Mouse (Mus musculus): ENCODE data around the gene Gm5591. TPM values are rescaled to one million over a fixed set of nuclear protein-coding genes. Genes with fewer than 3 reads are reported as not detected.

Gm5591 gene
- polyA plus RNA-seq (2021; fragmentation: Nextera tagmentation), result not detected in 2 replicates
- long read RNA-seq, experiment 1, result 0 reads
- long read RNA-seq, experiment 2, result 0 reads

DNA sequence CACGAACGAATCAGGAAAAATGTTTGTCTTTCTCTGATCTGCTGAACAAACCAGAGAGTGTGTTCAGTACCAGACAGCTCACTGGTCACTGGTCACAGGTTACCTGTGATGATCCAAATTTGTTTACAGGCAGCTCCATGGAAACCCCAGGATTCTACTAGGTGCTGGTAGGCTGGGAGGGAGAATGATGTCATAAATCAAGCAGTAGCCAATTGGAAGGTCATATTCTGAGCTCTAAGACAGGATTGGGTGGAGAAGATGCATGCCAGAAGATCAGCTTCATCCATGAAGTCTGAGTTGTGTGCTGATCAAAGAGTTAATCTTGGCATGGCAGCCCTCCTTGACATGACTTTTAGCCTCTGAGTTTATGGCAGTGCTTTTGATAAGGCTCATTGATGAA is at the start of gene Gm5591:
Gm5591 (minus strand) TSS at position 101 of the 400 bp plus-strand sequence.

Data from left cerebral cortex, adult 6 months (tissue).